Mouse (Mus musculus) olfactory bulb, adult 2 months (tissue): Measurements from ENCODE around the gene Gm9732.
"Not testable (repeated sequence)": the region's sequence is repeated elsewhere in the genome, so short reads cannot be mapped to it uniquely, and the experiment has no call there.

ENCODE experiments used
- CTCF ChIP-seq: fragments of 200-500 bp; IDR thresholded peaks from 2 replicates; pipeline ENCODE4 v1.5.1; 2012; ENCODE audit warnings: low read depth, mild to moderate bottlenecking, low read length, moderate library complexity; ENCODE audit not compliant: insufficient read depth
- POLR2A ChIP-seq: fragments of 200-500 bp; IDR thresholded peaks from 2 replicates; pipeline ENCODE4 v1.6.1; 2012; ENCODE audit warnings: mild to moderate bottlenecking, low read depth, low read length, moderate library complexity; ENCODE audit not compliant: insufficient read depth

DNA sequence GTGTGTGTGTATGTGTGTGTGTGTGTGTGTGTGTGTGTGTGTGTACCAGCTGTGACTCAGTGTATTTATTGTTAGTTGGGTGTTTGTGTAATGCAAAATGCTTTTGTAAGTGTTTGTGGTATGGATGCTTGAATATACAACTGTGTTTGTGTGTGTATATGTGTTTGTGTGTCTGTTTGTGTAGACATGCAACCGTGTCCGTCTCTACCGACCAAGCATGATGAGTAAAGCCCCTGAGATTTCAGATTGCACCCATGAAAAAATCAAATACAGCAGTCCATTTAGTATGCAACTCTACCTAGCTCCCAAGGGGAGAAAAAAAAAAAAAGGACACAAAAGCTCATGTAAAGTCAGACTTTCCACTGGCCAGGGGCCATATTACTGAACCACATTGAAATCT, 11.4 kb upstream of the Gm9732 start:
- not testable (repeated sequence) for TF ChIP-seq CTCF, POLR2A
